Mouse (Mus musculus) G1E-ER4 (cell line): ENCODE data around the gene Plau. TPM values are rescaled to one million over a fixed set of nuclear protein-coding genes. Genes with fewer than 3 reads are reported as not detected.

Source experiments
- GATA1 ChIP-seq: IDR thresholded peaks from one replicate; pipeline ENCODE4 v1.8.0; 2012; ENCODE audit warnings: low read length, inconsistent platforms
- polyA plus RNA-seq: library from polyadenylated mRNA; stranded (reverse); fragments of >175 nt; gene quantifications from 2 replicates; pipeline ENCODE4 v1.2.3, GENCODE M21; 2012

Plau gene
- polyA plus RNA-seq, 1 experiment, result not detected

DNA sequence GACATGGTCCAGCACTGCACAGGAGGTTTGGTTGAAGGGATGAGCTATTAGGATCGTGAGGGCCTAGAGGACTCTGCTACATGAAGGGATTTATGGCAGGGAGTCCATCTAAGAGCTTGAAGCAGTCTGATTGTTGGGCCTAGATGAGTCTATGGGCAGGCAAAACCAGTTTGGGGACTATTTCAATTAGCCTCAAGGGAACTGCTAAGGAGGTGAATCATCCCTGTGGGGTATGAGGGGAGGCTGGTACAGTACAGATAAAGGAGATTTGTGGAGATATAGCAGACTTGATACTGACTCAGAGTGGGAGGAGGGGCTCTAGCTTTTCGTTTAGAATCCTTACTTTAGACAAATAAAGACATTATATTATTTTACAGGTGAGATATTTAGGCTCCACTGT is 14.0 kb downstream of the Plau start:
- TF ChIP-seq GATA1, result no peak

DNA sequence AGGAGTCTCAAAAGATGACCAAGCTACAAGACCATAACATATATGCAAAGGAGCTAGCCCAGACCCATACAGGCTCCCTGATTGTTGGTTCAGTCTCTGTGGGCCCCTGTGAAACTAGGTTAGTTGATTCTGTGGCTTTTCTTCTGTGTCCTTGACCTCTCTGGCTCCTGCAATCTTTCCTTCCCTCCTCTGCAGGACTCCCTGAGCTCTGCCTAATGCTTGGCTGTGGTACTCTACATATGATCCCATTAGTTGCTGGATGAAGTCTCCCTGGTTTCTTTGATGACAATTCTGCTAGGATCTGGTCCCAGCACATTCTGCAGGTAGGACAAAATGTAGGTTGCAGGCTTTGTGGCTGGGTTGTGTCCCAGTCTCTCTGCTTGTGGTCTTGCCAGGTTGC is 15.3 kb downstream of the Plau start:
- no peak for TF ChIP-seq GATA1

GRCm38 (mm10) chr14:20861152-20861551 is 24.7 kb downstream of the Plau start:
- TF ChIP-seq GATA1, result no peak

DNA sequence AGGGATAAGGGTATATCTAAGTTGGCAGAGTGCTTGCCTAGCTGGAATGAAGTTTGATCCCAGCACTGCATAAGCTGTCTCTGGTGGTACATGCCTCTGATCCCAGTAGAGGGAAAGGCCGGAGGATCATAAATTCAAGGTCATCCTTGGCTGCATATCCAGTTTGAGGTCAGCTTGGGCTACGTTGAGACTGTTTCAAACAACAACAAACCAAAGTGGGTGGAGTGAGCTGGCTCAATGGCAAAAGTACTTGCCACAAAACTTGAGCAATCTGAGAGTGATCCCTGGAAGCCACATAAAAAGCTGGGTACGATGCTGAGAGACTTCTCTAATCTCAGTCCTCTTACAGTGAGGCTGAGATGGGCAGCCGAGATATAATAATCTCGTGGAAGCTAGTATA is 25.1 kb downstream of the Plau start:
- TF ChIP-seq GATA1, result no peak

DNA sequence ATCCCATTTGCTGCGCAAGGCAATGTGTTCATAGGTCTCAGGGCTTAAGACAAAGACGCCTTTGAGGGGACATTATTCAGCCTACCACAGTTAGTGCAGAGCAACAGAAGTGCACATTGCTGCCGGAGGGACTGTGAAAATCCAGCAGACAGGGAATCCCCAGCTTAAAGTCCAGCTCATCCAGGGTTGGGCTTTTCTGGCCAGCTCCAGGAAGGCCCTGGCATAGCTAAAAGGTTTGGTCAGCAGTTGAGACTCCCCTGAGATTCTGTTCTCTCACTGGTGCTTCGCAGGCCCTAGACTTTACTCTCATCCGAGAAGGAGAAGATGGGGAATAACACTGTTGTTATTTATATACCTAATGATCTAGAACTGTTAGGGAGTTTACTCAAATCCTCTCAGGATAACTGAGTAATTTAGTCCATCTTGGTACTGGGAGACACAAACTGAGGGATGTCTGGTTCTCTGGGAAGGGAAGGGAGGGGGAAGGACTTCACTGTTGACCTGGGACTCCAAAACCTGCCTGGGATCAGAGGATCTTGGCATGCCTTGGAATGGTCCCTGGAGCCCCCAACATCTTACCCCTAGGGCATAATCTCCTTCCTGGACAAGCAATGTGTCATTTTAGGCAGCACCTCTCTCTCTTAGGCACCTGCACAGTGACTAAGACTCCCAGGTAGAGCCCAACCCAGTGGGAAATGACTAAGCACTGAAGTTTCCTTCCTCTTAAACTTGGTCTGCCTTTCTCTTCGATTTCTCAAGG is 27.0 kb downstream of the Plau start:
- TF ChIP-seq GATA1, result no peak

GRCm38 (mm10) chr14:20864192-20864591 is 27.7 kb downstream of the Plau start:
- no peak for TF ChIP-seq GATA1

DNA sequence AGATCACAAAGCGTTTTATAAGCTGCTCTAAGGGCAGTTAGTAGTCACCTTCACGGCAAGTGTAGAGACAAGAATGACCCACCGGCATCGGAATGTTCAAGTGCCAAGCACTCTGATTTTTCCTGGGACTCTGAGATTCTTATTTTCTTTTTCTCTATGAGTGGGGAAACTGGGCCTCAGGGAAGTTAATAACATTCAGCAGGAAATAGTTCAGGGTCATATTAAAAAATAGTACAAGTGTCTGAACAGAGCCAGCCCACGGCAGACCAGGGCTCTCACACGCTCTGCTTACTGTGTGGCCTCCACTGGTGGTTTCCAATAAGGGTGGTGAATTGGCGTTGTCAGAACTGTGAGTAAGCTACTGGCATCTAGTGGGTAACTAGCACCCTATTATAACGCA is 29.1 kb downstream of the Plau start:
- no peak for TF ChIP-seq GATA1

DNA sequence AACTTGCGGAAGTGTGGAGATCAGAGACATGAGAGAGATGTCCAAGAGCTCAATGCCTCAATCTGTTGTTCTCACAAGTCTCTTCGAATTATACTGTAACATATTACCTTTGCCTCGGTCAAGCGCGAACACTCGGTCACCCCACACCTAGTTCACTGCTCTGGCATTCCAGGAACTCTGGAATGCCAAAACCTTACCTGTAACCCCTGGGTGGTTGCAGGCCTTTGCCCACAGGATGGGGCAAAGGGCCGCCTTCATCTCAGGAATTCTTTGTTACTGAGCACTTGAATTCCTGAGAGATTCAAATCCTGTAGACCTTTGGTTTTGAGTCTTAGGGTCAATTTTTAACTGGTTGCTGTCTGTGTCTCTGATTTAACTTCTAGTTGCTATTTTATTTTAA is 29.9 kb downstream of the Plau start:
- no peak for TF ChIP-seq GATA1

- no peak for TF ChIP-seq GATA1
Measured at GRCm38 (mm10) chr14:20870110-20870509, 33.6 kb downstream of the Plau start.

GRCm38 (mm10) chr14:20871495-20871894 is 35.0 kb downstream of the Plau start:
- TF ChIP-seq GATA1, result no peak

GRCm38 (mm10) chr14:20873307-20873706 is 36.8 kb downstream of the Plau start:
- no peak for TF ChIP-seq GATA1

GRCm38 (mm10) chr14:20873931-20874330 is 37.5 kb downstream of the Plau start:
- TF ChIP-seq GATA1, result no peak

- TF ChIP-seq GATA1, result no peak
Measured at GRCm38 (mm10) chr14:20884691-20885090, 48.2 kb downstream of the Plau start.

- TF ChIP-seq GATA1, result peak; percentile 98
Measured at GRCm38 (mm10) chr14:20885091-20885888, 48.8 kb downstream of the Plau start.

GRCm38 (mm10) chr14:20886266-20886665 is 49.8 kb downstream of the Plau start:
- no peak for TF ChIP-seq GATA1

DNA sequence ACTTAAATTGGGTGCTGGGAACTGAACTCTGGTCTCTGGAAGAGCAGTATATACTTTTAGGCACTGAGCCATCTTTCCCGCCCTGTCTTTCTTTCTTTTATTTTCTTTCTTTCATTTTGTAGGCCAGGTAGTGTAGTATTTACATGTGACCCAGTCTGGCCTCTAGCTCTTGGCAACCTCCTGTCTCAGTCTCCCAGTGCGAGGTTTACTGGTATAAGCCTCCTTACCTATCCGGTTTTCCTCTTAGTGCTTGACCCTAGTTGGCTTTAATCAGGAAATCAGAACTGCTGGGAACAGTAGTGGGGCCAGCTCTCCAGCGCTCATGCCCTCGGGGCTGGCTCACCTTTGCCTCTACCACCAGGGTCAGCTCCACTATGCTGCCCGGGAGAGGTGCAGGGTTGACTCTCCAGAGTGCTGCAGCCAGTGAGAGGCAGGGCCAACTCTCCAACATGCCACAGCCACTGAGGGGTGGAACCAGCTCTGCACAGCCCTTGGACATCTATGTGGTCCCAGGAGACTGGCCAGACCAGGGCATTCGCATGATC is 51.2 kb downstream of the Plau start:
- TF ChIP-seq GATA1, result no peak
